Mouse (Mus musculus) left cerebral cortex, adult 2 months (tissue): ENCODE data around the gene Olfr1324. TPM values are rescaled to one million over a fixed set of nuclear protein-coding genes. Genes with fewer than 3 reads are reported as not detected.
"Not testable (repeated sequence)": the region's sequence is repeated elsewhere in the genome, so short reads cannot be mapped to it uniquely, and the experiment has no call there.

ENCODE experiments used
- DNase-seq, 2 experiments: peaks; one replicate each; pipeline ENCODE4 v3.0.0; 2021 to 2022; ENCODE audit warnings: low spot score in 2 of 2, mixed read lengths in 1 of 2; ENCODE audit errors: extremely low spot score in 1 of 2
- H3K27ac ChIP-seq: fragments of 200-600 bp; 2 replicates; pipeline ENCODE4 v1.8.1; 2022
- H3K4me3 ChIP-seq: fragments of 200-600 bp; 2 replicates; pipeline ENCODE4 v1.8.1; 2022
- CTCF ChIP-seq: fragments of 200-600 bp; IDR thresholded peaks from 2 replicates; pipeline ENCODE4 v1.8.1; 2022; ENCODE audit warnings: antibody characterized with exemption, mild to moderate bottlenecking, moderate library complexity
- intact Hi-C: fragments of 180-260 bp; cut with DNase I; formaldehyde crosslinking; loops from one replicate; pipeline ENCODE4 v1.15.1; 2025
- long read RNA-seq, 2 experiments: library from polyadenylated mRNA; stranded (forward); transcript quantifications; one replicate each; pipeline ENCODE4 v2.0.0; 2021; ENCODE audit warnings: borderline mapping rate in 2 of 2
- total RNA-seq, 2 experiments: library from RNA; stranded (reverse); gene quantifications; 2 replicates each; pipeline ENCODE4 v1.2.3; 2021

The Olfr1324 gene
- total RNA-seq, result not detected
- long read RNA-seq, experiment 1, result 0 reads
- long read RNA-seq, experiment 2, result 0 reads

DNA sequence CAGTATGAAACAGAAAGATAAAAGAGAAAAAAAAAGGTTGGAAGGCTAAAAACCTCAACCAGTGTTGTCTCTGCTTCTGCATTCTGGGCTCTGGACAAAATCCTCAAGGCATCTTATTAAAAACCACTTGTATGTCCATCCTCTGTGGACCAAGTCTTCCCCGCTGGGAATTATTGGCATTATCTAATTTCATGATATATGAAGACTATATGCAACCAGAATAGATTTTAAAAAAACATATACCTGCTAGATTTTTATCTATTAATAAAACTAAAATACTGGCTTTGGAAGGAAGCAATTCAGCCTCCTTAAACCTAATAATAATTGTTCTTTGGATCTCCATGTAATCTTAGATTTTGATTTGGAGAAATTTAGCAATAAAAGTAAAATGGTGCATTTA is at the start of gene Olfr1324:
Olfr1324 (minus strand) TSS at position 101 of the 400 bp plus-strand sequence.
- no peak for DNase-seq
- H3K27ac ChIP-seq, result no peak within 1 kb of the TSS
- intact Hi-C loops, result loop anchor here (10.0 kb wide), 1 partner anchor 56 kb away; no protein-coding TSS in a partner anchor
- no peak within 1 kb of the TSS for H3K4me3 ChIP-seq
- no peak for TF ChIP-seq CTCF

DNA sequence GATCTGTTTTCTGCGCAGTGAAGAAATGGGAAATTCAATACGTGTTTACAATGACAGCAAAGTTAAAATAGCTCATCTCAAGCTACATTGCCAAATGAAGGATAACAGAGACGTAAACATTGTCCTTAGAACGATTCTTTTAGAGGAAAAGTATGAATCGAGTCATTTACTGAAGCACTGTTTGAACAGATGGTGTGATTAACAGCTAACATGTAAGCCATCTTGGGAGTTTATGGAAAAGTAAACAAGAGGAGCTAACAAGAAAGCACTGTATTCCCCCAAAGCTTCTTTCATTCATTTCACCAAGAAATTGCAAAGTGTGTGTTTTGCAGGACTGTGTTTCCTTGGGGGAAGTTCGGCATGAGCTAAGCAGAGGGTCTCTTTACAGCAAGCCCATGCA is 42.0 kb upstream of the Olfr1324 start:
- intact Hi-C loops, H3K4me3 ChIP-seq, H3K27ac ChIP-seq, DNase-seq: not testable (repeated sequence)

DNA sequence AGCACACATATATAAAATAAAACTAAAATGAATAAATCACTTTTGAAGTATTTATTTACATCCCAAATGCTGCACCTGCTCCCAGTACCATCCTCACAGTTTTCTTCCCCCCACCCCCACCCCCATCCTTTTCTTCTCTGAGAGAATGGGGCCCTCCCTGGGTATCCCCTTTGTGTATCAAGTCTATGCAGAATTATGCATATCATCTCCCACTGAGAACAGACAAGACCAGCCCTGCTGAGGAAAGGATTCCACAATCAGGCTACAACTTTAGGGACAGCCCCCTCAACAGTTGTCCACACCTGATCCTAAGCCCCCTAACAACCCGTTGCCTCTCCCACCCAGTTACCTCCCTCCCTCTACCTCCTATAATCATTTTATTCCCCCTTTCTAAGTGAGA is 27.8 kb upstream of the Olfr1324 start:
- H3K27ac ChIP-seq, result no peak overlapping the region
- DNase-seq, result no peak
- no peak for TF ChIP-seq CTCF
- intact Hi-C loops, result no loop called here
- H3K4me3 ChIP-seq, result no peak overlapping the region

DNA sequence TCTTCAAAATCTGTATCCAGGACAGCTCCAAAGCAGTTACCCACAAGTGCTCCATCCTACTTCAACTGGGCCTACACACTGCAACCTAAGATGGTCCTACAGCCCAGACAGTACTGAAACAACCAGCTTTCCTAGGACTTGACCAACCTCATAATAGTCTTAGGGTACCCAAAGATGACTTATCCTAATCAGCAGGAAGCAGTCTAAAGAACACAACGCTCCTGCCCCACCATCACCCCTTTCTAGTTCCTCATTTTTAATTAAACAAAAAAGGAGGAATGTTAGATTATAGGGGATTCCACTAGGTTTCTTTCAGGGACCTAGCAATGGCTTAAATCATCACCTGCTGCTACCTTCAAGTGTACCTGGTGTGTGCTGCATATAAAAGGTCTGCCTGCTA is 15.1 kb upstream of the Olfr1324 start:
- intact Hi-C loops, result no loop called here
- TF ChIP-seq CTCF, result no peak
- DNase-seq, result no peak
- no peak overlapping the region for H3K27ac ChIP-seq
- no peak overlapping the region for H3K4me3 ChIP-seq

DNA sequence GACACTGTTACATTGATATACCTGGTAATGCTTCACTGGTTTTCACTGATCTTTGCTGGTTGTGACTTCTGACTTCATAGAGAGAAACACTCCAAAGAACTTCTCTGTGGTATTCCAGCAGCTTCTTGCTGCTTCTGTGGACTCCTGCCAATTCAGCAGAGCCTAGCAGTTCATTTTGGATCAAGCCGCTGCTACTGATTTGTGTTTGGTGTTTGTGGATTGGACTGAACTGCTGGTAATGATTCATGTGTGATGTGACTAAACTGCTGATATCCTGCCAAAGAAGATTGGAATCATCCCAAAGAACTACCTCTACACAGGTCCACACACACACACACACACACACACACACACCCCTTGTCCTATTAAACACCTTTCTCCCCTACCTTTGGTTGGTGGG is 14.4 kb upstream of the Olfr1324 start:
- Histone ChIP-seq H3K27ac (no peak overlapping the region), H3K4me3 (no peak overlapping the region)
- no peak for DNase-seq
- intact Hi-C loops, result no loop called here
- TF ChIP-seq CTCF, result no peak

DNA sequence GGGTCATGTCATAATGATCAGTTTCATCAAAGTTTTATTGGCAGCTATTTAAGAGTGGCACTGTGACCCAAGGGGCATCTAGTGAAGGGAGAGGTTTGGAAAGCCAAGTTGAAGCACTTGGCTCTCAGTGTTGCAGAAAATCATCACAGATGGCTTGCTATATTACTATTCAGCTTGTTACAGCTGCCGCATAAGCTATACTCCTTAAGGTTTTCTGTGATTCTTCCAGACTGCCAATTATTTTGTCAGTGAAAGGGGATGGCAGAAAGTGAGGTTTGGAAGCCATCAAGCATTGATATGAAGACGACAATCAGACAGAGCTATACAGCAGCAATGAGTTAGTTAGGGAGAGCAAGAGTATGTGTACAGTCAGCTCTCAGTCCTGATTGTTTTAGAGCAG is 4.2 kb upstream of the Olfr1324 start:
- TF ChIP-seq CTCF, result no peak
- intact Hi-C loops, result no loop called here
- DNase-seq, result no peak
- Histone ChIP-seq H3K4me3 (no peak overlapping the region), H3K27ac (no peak overlapping the region)

DNA sequence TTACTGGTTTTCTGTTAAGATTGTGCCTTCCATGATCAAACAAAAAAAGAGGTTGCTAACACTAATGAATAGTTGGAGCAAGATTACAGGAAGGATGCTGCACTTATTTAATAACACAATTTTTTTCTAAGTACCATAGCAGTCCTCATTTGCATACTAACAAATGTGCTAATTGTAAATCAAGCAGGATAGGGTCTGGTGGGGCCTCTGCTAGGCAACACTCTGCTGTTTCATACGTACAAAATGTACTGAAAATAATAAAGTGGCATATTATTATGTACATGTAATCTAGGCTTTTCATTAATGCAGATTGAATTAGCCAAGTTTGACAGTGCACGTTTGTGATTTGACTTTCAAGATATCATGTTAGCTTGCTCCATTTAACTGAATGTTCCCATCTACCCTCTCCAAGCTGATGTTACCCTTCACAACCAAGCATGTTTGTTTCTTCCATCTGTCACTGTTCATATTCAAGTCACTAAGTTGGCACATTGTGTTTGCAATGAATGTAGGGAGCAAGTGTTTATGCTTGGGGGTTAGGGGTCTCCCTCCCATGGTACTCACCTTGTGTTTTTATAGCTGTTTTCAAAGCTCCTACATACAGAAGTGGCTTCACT is 478 bp downstream of the Olfr1324 start:
- TF ChIP-seq CTCF, result no peak
- intact Hi-C loops, result loop anchor here (10.0 kb wide), 1 partner anchor 57 kb away; no protein-coding TSS in a partner anchor
- DNase-seq, result no peak
- H3K27ac ChIP-seq, result no peak overlapping the region
- H3K4me3 ChIP-seq, result no peak overlapping the region

DNA sequence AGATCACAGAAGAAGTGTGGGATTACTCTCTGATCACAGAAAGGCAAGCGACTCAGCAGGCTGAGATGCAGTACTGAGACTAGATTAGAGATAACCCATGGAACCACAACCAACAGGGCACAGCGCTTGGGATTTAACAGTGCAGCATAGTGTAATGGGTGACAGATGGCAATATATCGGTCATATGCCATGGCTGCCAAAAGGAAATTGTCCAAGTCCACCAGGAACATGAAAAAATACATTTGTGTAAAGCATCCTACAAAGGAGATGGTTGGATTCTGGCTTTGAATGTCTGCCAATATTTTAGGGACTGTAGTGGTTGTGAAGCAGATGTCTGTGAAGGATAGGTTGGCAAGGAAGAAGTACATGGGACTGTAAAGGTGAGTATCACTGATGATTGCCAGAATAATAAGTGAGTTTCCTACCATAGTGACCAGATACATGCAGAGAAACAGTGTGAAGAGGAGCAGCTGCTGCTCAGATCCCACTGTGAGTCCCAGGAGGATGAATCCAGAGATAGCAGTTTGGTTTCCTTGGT is 2.3 kb downstream of the Olfr1324 start:
- intact Hi-C loops, result loop anchor here (10.0 kb wide), 1 partner anchor 59 kb away; no protein-coding TSS in a partner anchor
- no peak for TF ChIP-seq CTCF
- no peak for DNase-seq
- H3K4me3 ChIP-seq, result no peak overlapping the region
- no peak overlapping the region for H3K27ac ChIP-seq

DNA sequence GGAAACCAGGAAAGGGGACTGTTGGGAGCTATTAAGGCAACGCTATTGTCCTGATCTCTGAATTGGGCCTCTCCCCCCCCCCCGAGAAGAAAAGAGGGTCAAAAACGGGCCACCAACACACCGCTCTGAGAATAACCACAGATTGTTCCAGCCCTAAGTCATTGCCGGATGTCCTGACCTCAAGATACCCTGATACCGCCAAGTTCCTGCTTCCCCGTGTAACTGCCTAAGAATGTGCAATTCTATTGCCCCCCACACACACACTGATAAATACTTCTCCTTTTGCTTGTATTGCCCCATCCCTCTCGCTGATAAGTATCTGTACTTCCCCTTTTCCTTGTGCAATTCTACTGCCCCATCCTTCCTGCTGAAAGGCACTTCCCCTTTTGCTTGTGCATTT is 17.9 kb downstream of the Olfr1324 start:
- H3K27ac ChIP-seq, intact Hi-C loops, DNase-seq, H3K4me3 ChIP-seq: not testable (repeated sequence)

DNA sequence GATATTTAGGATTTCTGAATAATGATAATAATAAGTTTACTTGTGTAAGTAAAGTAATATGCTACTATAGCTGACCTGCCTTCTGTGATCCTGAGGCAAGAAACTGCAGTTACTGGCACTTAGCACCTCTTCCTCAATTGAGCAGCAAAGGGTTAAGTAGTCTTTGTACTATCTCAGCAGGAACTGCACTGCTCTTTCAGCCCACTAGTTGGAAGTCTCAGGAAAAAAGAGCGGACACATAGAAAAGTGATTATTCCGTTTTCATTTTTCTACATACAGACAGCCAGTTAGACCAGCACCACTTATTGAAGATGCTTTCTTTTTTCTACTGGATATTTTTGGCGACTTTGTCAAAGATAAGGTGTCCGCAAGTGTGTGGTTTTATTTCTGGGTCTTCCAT is 37.7 kb downstream of the Olfr1324 start:
- intact Hi-C loops, result not testable (repeated sequence)

DNA sequence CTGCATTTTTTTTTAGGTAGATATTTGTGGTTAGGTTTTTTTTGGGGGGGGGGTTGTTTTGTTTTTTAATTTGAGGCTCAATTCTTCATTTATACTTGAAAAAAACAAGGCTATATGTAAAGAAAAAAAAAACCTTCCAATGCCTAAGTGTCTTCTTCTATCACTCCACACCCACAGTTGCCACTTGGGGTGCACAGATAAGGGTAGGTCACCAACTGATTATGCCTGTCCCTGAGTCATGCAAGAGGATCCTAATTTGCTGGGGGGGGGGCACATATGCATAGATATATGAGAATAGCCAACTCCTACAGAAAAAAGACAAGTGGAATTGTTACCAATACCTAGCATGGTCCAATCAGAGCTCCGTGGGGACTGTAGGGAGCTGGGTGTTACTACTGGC is 53.3 kb downstream of the Olfr1324 start:
- Histone ChIP-seq H3K27ac (no peak overlapping the region), H3K4me3 (no peak overlapping the region)
- DNase-seq, result no peak
- TF ChIP-seq CTCF, result no peak
- intact Hi-C loops, result no loop called here

More for the DNA sequence above, 37.7 kb downstream of the Olfr1324 start:
- not testable (repeated sequence) for H3K4me3 ChIP-seq, DNase-seq, H3K27ac ChIP-seq
